Mouse (Mus musculus): ENCODE measurements around the gene Rpl3.

DNA sequence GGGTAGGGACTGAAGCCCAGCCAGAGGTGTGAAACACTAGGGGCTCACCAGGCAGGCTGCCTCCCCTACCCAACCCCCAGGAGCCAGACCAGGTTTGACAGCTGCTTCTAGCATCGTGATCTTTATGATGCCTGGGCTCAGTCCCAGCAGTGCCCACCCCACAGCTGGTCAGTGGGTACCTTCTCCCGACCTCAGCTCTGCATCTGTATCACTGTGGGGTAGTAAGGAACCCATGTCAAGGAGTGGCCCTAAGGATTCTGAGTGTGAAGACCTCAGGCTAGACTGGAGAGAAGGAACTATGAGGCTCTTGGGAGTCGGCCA lies 16.3 kb downstream of the Rpl3 start:
- TF ChIP-seq POLR2A (IDR thresholded peaks at IDR 0.05; ENCODE audit: low read depth, low read length) (no peak), CTCF (IDR thresholded peaks at IDR 0.05; ENCODE audit: extremely low read depth, insufficient read length, insufficient replicate concordance, low read depth, low read length) (no peak)

Data from small intestine, adult 2 months (tissue).